Mouse (Mus musculus): Measurements from ENCODE around the gene Cd300c. TPM values are rescaled to one million over a fixed set of nuclear protein-coding genes. Genes with fewer than 3 reads are reported as not detected.
"Not testable (repeated sequence)": the region's sequence is repeated elsewhere in the genome, so short reads cannot be mapped to it uniquely, and the experiment has no call there.

Cd300c gene
- polyA plus RNA-seq, 1 experiment from 2014 or later, result not detected

DNA sequence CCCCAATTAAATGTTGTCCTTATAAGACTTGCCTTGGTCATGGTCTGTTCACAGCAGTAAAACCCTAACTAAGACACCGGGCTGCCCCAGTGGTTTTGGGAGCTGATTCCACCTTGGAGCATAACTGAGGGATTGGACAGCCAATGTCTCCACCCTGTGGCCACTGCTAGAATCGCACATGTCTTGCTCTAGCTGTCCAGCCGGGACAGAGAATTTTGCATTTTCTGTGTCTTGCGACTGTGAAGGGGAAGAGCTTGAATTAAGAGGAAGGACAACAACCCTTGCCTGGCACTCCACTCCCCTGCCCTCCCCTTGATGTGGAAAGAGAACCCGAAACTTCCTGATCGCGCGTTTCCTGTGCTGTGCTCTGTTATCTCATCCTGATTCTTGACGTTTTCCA lies 56.1 kb downstream of the Cd300c start:
- Histone ChIP-seq H3K4me3 (ENCODE audit: low read depth, low read length) (no peak overlapping the region), H3K9ac (ENCODE audit: low read depth, low read length) (no peak overlapping the region), H3K4me1 (ENCODE audit: control insufficient read depth, insufficient read depth, low read length) (peaks cover 6% of the 10 kb centered on the region; the same call in 1 of the 2 replicates), H3K9me3 (replicated peaks; ENCODE audit: control insufficient read depth, low read length) (no peaks in the 10 kb centered on the region), H3K27ac (ENCODE audit: low read depth, low read length) (no peak overlapping the region), H3K36me3 (ENCODE audit: control insufficient read depth, insufficient read depth, low read length) (no peaks in the 10 kb centered on the region), H3K4me2 (no peak overlapping the region), H3K27me3 (ENCODE audit: control insufficient read depth, insufficient read depth, low read length) (no peaks in the 10 kb centered on the region)
- no peak for ATAC-seq (replicated peaks; ENCODE audit: insufficient number of reproducible peaks, low FRiP score, low TSS enrichment)
- 9% methylated on average over 9 of the region's 9 CpGs for WGBS (ENCODE audit: insufficient replicate concordance)

DNA sequence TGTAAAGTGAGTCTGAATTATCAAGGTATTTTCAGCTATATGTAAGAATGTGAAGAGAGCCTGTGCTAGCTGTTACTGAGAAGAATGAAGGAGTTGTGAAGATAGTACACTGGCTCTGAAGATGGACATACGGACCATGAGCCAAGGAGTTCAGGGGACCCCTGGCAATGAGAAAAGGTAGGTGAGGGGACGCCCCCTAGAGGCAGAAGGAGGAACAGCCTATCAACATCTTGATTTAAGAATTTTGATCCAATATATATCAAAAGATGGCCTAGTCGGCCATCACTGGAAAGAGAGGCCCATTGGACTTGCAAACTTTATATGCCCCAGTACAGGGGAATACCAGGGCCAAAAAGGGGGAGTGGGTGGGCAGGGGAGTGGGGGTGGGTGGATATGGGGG lies 59.4 kb downstream of the Cd300c start:
- not testable (repeated sequence) for H3K9me3 ChIP-seq (replicated peaks; ENCODE audit: control insufficient read depth, low read length); ATAC-seq (replicated peaks; ENCODE audit: insufficient number of reproducible peaks, low FRiP score, low TSS enrichment); H3K4me3 ChIP-seq (ENCODE audit: low read depth, low read length); H3K27me3 ChIP-seq (ENCODE audit: control insufficient read depth, insufficient read depth, low read length); H3K27ac ChIP-seq (ENCODE audit: low read depth, low read length); H3K9ac ChIP-seq (ENCODE audit: low read depth, low read length); H3K36me3 ChIP-seq (ENCODE audit: control insufficient read depth, insufficient read depth, low read length); H3K4me2 ChIP-seq; H3K4me1 ChIP-seq (ENCODE audit: control insufficient read depth, insufficient read depth, low read length)
- WGBS (ENCODE audit: insufficient replicate concordance), result 34% methylated on average over 3 of the region's 3 CpGs

DNA sequence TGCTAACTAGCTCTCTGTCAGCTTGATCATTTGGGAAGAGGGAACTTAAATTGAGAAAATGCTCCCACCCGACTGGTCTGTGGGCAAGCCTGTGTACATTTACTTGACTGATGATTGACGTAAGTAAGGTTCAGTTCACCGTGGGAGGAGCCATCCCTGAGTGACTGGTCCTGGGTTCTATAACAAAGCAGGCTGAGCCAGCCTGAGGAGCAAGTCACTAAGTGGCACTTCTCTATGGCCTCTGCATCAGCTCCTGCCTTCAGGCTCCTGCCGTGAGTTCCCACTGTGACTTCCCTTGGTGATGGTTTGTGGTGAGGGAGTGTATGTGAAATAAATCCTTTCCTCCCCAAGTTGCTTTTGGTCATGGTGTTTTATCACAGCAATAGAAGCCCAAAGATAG lies 60.9 kb downstream of the Cd300c start:
- ATAC-seq (replicated peaks; ENCODE audit: insufficient number of reproducible peaks, low FRiP score, low TSS enrichment), result no peak
- no peaks in the 10 kb centered on the region for H3K4me1 ChIP-seq (ENCODE audit: control insufficient read depth, insufficient read depth, low read length)
- 50% methylated on average over 4 of the region's 4 CpGs for WGBS (ENCODE audit: insufficient replicate concordance)
- H3K27ac ChIP-seq (ENCODE audit: low read depth, low read length), result no peak overlapping the region
- H3K4me2 ChIP-seq, result no peak overlapping the region
- no peak overlapping the region for H3K9ac ChIP-seq (ENCODE audit: low read depth, low read length)
- H3K36me3 ChIP-seq (ENCODE audit: control insufficient read depth, insufficient read depth, low read length), result no peaks in the 10 kb centered on the region
- H3K9me3 ChIP-seq (replicated peaks; ENCODE audit: control insufficient read depth, low read length), result no peaks in the 10 kb centered on the region
- H3K27me3 ChIP-seq (ENCODE audit: control insufficient read depth, insufficient read depth, low read length), result no peaks in the 10 kb centered on the region
- no peak overlapping the region for H3K4me3 ChIP-seq (ENCODE audit: low read depth, low read length)

DNA sequence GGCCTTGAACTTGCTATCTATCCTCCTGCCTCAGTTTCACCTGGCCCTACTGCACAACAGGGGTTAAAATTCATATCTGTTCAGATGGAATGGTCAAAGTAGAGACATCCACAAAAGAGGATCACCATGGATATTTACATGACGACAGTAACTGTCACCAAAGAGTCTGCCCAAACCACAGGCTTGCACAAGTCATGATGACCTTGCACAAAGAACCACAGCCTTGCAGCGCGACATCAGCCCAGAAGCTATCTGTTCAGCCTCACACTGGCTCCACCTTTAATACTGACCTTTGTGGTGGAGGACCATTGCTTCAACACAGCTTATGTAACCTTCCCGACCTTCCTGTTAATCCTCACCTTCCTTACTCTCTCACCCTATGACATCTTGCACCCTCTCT lies 61.4 kb downstream of the Cd300c start:
- ATAC-seq (replicated peaks; ENCODE audit: insufficient number of reproducible peaks, low FRiP score, low TSS enrichment), result no peak
- H3K27ac ChIP-seq (ENCODE audit: low read depth, low read length), result no peak overlapping the region
- H3K36me3 ChIP-seq (ENCODE audit: control insufficient read depth, insufficient read depth, low read length), result no peaks in the 10 kb centered on the region
- H3K9me3 ChIP-seq (replicated peaks; ENCODE audit: control insufficient read depth, low read length), result no peaks in the 10 kb centered on the region
- no peak overlapping the region for H3K4me3 ChIP-seq (ENCODE audit: low read depth, low read length)
- no peaks in the 10 kb centered on the region for H3K27me3 ChIP-seq (ENCODE audit: control insufficient read depth, insufficient read depth, low read length)
- no peak overlapping the region for H3K9ac ChIP-seq (ENCODE audit: low read depth, low read length)
- WGBS (ENCODE audit: insufficient replicate concordance), result 62% methylated on average over 4 of the region's 4 CpGs
- no peaks in the 10 kb centered on the region for H3K4me1 ChIP-seq (ENCODE audit: control insufficient read depth, insufficient read depth, low read length)
- no peak overlapping the region for H3K4me2 ChIP-seq

Other genes with a start within 250 kb of the Cd300c start
- 0.20 and 0.50 TPM in 2 replicates for gene Dnaic2, start 241.7 kb downstream of the Cd300c start, polyA plus RNA-seq (2014; fragmentation: Nextera tagmentation; extraction: Ambion mirVana)
- gene Kif19a, start 203.8 kb downstream of the Cd300c start, polyA plus RNA-seq (2014; fragmentation: Nextera tagmentation; extraction: Ambion mirVana), result 0.13 TPM in 1 of 2 replicates, not detected in the other
- gene Btbd17, start 173.2 kb downstream of the Cd300c start, polyA plus RNA-seq (2014; fragmentation: Nextera tagmentation; extraction: Ambion mirVana), result 0.09 TPM in 1 of 2 replicates, not detected in the other
- gene Gpr142, start 170.2 kb downstream of the Cd300c start, polyA plus RNA-seq (2014; fragmentation: Nextera tagmentation; extraction: Ambion mirVana), result 0.27 TPM in 1 of 2 replicates, not detected in the other
- gene Gprc5c, start 118.0 kb downstream of the Cd300c start, polyA plus RNA-seq (2014; fragmentation: Nextera tagmentation; extraction: Ambion mirVana), result 21.8 and 23.0 TPM in 2 replicates
- gene Cd300a, start 79.1 kb downstream of the Cd300c start, polyA plus RNA-seq (2014; fragmentation: Nextera tagmentation; extraction: Ambion mirVana), result 0.84 and 1.4 TPM in 2 replicates
- gene Cd300lb, start 34.8 kb downstream of the Cd300c start, polyA plus RNA-seq (2014; fragmentation: Nextera tagmentation; extraction: Ambion mirVana), result 1.7 and 2.4 TPM in 2 replicates
- not detected in 2 replicates for gene Cd300ld, start 20.8 kb upstream of the Cd300c start, polyA plus RNA-seq (2014; fragmentation: Nextera tagmentation; extraction: Ambion mirVana)
- gene Cd300c2, start 32.7 kb upstream of the Cd300c start, polyA plus RNA-seq (2014; fragmentation: Nextera tagmentation; extraction: Ambion mirVana), result 0.93 and 0.96 TPM in 2 replicates
- gene Cd300ld2, start 47.0 kb upstream of the Cd300c start, polyA plus RNA-seq (2014; fragmentation: Nextera tagmentation; extraction: Ambion mirVana), result not detected in 2 replicates
- not detected in 2 replicates for gene Cd300ld4, start 57.9 kb upstream of the Cd300c start, polyA plus RNA-seq (2014; fragmentation: Nextera tagmentation; extraction: Ambion mirVana)
- not detected in 2 replicates for gene Cd300ld5, start 68.6 kb upstream of the Cd300c start, polyA plus RNA-seq (2014; fragmentation: Nextera tagmentation; extraction: Ambion mirVana)
- not detected in 2 replicates for gene Cd300ld3, start 79.3 kb upstream of the Cd300c start, polyA plus RNA-seq (2014; fragmentation: Nextera tagmentation; extraction: Ambion mirVana)
- not detected in 2 replicates for gene Cd300e, start 93.0 kb upstream of the Cd300c start, polyA plus RNA-seq (2014; fragmentation: Nextera tagmentation; extraction: Ambion mirVana)
- gene Rab37, start 122.3 kb upstream of the Cd300c start, polyA plus RNA-seq (2014; fragmentation: Nextera tagmentation; extraction: Ambion mirVana), result 1.3 and 2.9 TPM in 2 replicates
- gene Cd300lf, start 164.8 kb upstream of the Cd300c start, polyA plus RNA-seq (2014; fragmentation: Nextera tagmentation; extraction: Ambion mirVana), result 0.19 and 0.20 TPM in 2 replicates
- gene Slc9a3r1, start 194.2 kb upstream of the Cd300c start, polyA plus RNA-seq (2014; fragmentation: Nextera tagmentation; extraction: Ambion mirVana), result 26.4 and 31.1 TPM in 2 replicates
- 7.5 and 8.2 TPM in 2 replicates for gene Tmem104, start 218.3 kb upstream of the Cd300c start, polyA plus RNA-seq (2014; fragmentation: Nextera tagmentation; extraction: Ambion mirVana)
- gene Nat9, start 218.7 kb upstream of the Cd300c start, polyA plus RNA-seq (2014; fragmentation: Nextera tagmentation; extraction: Ambion mirVana), result 13.7 and 15.7 TPM in 2 replicates

All from heart, embryonic 11.5 days (tissue).